Mouse (Mus musculus) CH12.LX (cell line): ENCODE measurements around the gene E2f2.

Experiments
- CHD1 ChIP-seq: IDR thresholded peaks from 2 replicates; pipeline ENCODE4 v1.6.1; 2012; ENCODE audit warnings: low read depth, low read length, improper control_type of control experiment, inconsistent platforms
- CTCF ChIP-seq, 2 experiments: IDR thresholded peaks in 1 of 2; conservative IDR thresholded peaks in 1 of 2; 2 replicates each; pipeline ENCODE4 v1.5.1; 2011 to 2012; ENCODE audit warnings: low read depth in 2 of 2, low read length in 2 of 2, improper control_type of control experiment in 1 of 2, inconsistent platforms in 1 of 2, mild to moderate bottlenecking in 1 of 2, moderate library complexity in 1 of 2
- E2F4 ChIP-seq: IDR thresholded peaks from 2 replicates; pipeline ENCODE4 v1.6.1; 2011; ENCODE audit warnings: low read depth, low read length, improper control_type of control experiment; ENCODE audit not compliant: insufficient replicate concordance
- EP300 ChIP-seq: IDR thresholded peaks from 2 replicates; pipeline ENCODE4 v1.6.1; 2011; ENCODE audit warnings: low read length, improper control_type of control experiment
- MEF2A ChIP-seq: IDR thresholded peaks from 2 replicates; pipeline ENCODE4 v1.6.1; 2014; ENCODE audit warnings: low read depth, mild to moderate bottlenecking, inconsistent platforms, low read length, improper control_type of control experiment, borderline replicate concordance
- MYC ChIP-seq: IDR thresholded peaks from 2 replicates; pipeline ENCODE4 v1.6.1; 2011; ENCODE audit warnings: low read depth, mild to moderate bottlenecking, improper control_type of control experiment, low read length
- NELFE ChIP-seq: IDR thresholded peaks from 2 replicates; pipeline ENCODE4 v1.6.1; 2011; ENCODE audit warnings: low read depth, low read length, improper control_type of control experiment
- RCOR1 ChIP-seq: conservative IDR thresholded peaks from 2 replicates; pipeline ENCODE4 v1.6.1; 2012; ENCODE audit warnings: low read depth, mild to moderate bottlenecking, inconsistent platforms, low read length, improper control_type of control experiment
- SMC3 ChIP-seq: IDR thresholded peaks from 2 replicates; pipeline ENCODE4 v1.6.1; 2011; ENCODE audit warnings: low read depth, low read length, improper control_type of control experiment
- TBP ChIP-seq: conservative IDR thresholded peaks from 2 replicates; pipeline ENCODE4 v1.6.1; 2011; ENCODE audit warnings: low read depth, low read length, improper control_type of control experiment
- TCF12 ChIP-seq: IDR thresholded peaks from 2 replicates; pipeline ENCODE4 v1.6.1; 2014; ENCODE audit warnings: low read depth, mild to moderate bottlenecking, inconsistent platforms, low read length, improper control_type of control experiment
- USF1 ChIP-seq: IDR thresholded peaks from 2 replicates; pipeline ENCODE4 v1.6.1; 2014; ENCODE audit warnings: low read depth, mild to moderate bottlenecking, inconsistent platforms, low read length, improper control_type of control experiment
- ZMIZ1 ChIP-seq: IDR thresholded peaks from 2 replicates; pipeline ENCODE4 v1.6.1; 2012; ENCODE audit warnings: low read depth, mild to moderate bottlenecking, inconsistent platforms, low read length, improper control_type of control experiment

DNA sequence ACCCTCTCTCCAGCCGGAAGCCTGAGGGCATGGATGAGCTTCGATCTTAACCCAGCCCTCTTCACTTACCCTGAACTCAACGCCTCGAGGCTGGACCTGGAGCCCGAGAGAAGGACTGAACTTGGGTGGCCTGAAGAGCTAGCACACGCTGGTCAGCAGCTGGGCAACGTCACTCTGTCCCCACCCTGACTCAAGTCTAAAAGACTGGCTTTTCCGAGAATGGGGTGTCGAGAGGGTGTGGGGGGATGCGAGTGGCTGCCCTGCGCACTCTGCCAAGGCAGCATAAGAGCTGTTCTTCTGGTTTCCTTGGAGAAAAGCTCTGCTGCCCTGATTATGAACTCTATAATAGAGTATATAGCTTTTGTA, 27.3 kb upstream of the E2f2 start:
- TF ChIP-seq SMC3 (no peak), E2F4 (no peak), MYC (no peak), EP300 (no peak), NELFE (no peak), MEF2A (no peak), CTCF (conservative IDR thresholded peaks at IDR 0.05 in 1 of 2, IDR thresholded peaks at IDR 0.05 in 1 of 2; ENCODE audit: low read depth in 2 of 2, low read length in 2 of 2) (no peak), CHD1 (no peak), TBP (no peak), ZMIZ1 (no peak), RCOR1 (no peak), USF1 (no peak), TCF12 (no peak)
